ENCODE assay signal across 16 mouse cellular contexts in the genomic region with DNA sequence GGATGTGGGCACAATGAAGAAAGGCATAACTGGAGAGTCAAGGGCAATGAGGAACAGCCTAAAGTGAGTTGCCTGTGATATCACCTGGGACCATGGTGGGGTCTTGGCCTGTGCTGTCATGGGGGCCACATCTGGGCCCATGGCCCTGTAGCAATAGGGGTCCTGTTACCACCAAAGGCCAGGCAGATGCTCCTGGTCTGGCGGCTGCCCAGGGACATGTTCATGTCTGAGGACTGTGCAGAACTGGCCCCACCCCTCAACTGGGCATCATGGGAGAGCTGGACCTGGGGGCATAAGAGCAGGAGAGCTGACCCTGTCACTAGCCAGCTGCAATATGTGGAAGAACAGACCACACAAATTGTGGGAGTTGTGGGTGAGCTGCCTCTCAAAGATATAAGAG.
"Had no signal": no experiment of that assay in that cellular context is flagged by ENCODE, and none has a peak within 500 bp of the region (broad histone marks: within the 10 kb centered on the region; RNA-seq: fewer than 3 reads in every experiment).

No protein-coding gene starts in this region.

- H3K4me2 ChIP-seq: neural tube, embryonic 13.5 days; neural tube, embryonic 15.5 days; stomach, embryonic 15.5 days had no signal

- DNase-seq: retina, postnatal 1 day; right cerebral cortex, adult 18-20 months; right cerebral cortex, postnatal 14 days; right cerebral cortex, postnatal 25 days; right cerebral cortex, postnatal 4 days; spleen, adult 18-20 months; thymus, adult 18-20 months; thymus, adult 2 months; thymus, postnatal 14 days; thymus, postnatal 25 days; thymus, postnatal 36 days; thymus, postnatal 4 days had no signal

- H3K4me3 ChIP-seq: neural tube, embryonic 13.5 days; neural tube, embryonic 15.5 days; stomach, embryonic 15.5 days had no signal

- H3K27me3 ChIP-seq: neural tube, embryonic 13.5 days; neural tube, embryonic 15.5 days; stomach, embryonic 15.5 days had no signal

- H3K4me1 ChIP-seq: neural tube, embryonic 13.5 days; neural tube, embryonic 15.5 days; stomach, embryonic 15.5 days had no signal

- H3K9me3 ChIP-seq: neural tube, embryonic 15.5 days; stomach, embryonic 15.5 days had no signal

- H3K9ac ChIP-seq: neural tube, embryonic 13.5 days; neural tube, embryonic 15.5 days; stomach, embryonic 15.5 days had no signal

- H3K27ac ChIP-seq: neural tube, embryonic 13.5 days; neural tube, embryonic 15.5 days; stomach, embryonic 15.5 days; stomach, postnatal 0 days had no signal

- H3K36me3 ChIP-seq: neural tube, embryonic 13.5 days; neural tube, embryonic 15.5 days; stomach, embryonic 15.5 days had no signal
